Mouse (Mus musculus) intestine, embryonic 14.5 days (tissue): ENCODE measurements at regions not wholly inside any gene's neighbourhood (a gene's known extent, or its start where the extent isn't known, plus 50 kb on each side); places are given as distances from the start of the nearest gene placed in this dataset.

Experiments
- ATAC-seq: fragments of 200-750 bp; cut with Nextera tagmentation; replicated peaks from 2 replicates; pipeline ENCODE4 v1.8.0; 2017; ENCODE audit warnings: low read depth, moderate number of reproducible peaks, moderate TSS enrichment, moderate library complexity; ENCODE audit not compliant: low FRiP score, low TSS enrichment
- DNase-seq: peaks from one replicate; pipeline ENCODE4 v3.0.0-alpha.2; 2018; ENCODE audit warnings: low spot score
- H3K27ac ChIP-seq: fragments of 300-500 bp; sonication (generic); 2 replicates; pipeline ENCODE4 v1.5.1; 2014; ENCODE audit warnings: low read depth, mild to moderate bottlenecking, control low read depth
- H3K27me3 ChIP-seq: fragments of 300-500 bp; sonication (generic); replicated peaks from 2 replicates; pipeline ENCODE4 v1.6.1; 2014; ENCODE audit warnings: low read length, control low read depth; ENCODE audit not compliant: control insufficient read depth, insufficient read depth
- H3K36me3 ChIP-seq: fragments of 300-500 bp; sonication (generic); 2 replicates; pipeline ENCODE4 v1.6.1; 2014; ENCODE audit warnings: low read length, control low read depth; ENCODE audit not compliant: control insufficient read depth, insufficient read depth
- H3K4me1 ChIP-seq: fragments of 300-500 bp; sonication (generic); replicated peaks from 2 replicates; pipeline ENCODE4 v1.6.1; 2014; ENCODE audit warnings: low read length, control low read depth, mixed read lengths; ENCODE audit not compliant: control insufficient read depth, insufficient read depth
- H3K4me2 ChIP-seq: fragments of 300-500 bp; sonication (generic); 2 replicates; pipeline ENCODE4 v1.6.1; 2014; ENCODE audit warnings: low read length
- H3K4me3 ChIP-seq: fragments of 300-500 bp; sonication (generic); 2 replicates; pipeline ENCODE4 v1.5.1; 2014; ENCODE audit warnings: low read depth, low read length, control low read depth, mixed read lengths
- H3K9ac ChIP-seq: fragments of 300-500 bp; sonication (generic); 2 replicates; pipeline ENCODE4 v1.6.1; 2014; ENCODE audit warnings: mild to moderate bottlenecking, low read length
- H3K9me3 ChIP-seq: fragments of 300-500 bp; sonication (generic); 2 replicates; pipeline ENCODE4 v1.6.1; 2016; ENCODE audit warnings: low read length, control low read depth; ENCODE audit not compliant: control insufficient read depth
- WGBS: fragments of 180-500 bp; shearing (Covaris S2); extraction: QIAGEN DNeasy Blood & Tissue Kit; methylation state at CpG from one replicate; pipeline ENCODE4 v1.1.7; 2014; 5-methylcytosine and 5-hydroxymethylcytosine counted together

- 84% methylated on average over 5 of the region's 5 CpGs for WGBS
- Histone ChIP-seq H3K4me3 (no peak overlapping the region), H3K27ac (no peak overlapping the region), H3K27me3 (no peaks in the 10 kb centered on the region), H3K4me2 (no peak overlapping the region), H3K9ac (no peak overlapping the region), H3K4me1 (no peaks in the 10 kb centered on the region), H3K9me3 (no peaks in the 10 kb centered on the region), H3K36me3 (no peaks in the 10 kb centered on the region)
- ATAC-seq (no peak), DNase-seq (no peak)
These were observed 179.5 kb downstream of the Ets1 start for GRCm38 (mm10) chr9:32815473-32815872.

GRCm38 (mm10) chr9:32816649-32817425 is 180.8 kb downstream of the Ets1 start:
- H3K27ac ChIP-seq: no peak overlapping the region
- no peaks in the 10 kb centered on the region for H3K9me3 ChIP-seq

DNA sequence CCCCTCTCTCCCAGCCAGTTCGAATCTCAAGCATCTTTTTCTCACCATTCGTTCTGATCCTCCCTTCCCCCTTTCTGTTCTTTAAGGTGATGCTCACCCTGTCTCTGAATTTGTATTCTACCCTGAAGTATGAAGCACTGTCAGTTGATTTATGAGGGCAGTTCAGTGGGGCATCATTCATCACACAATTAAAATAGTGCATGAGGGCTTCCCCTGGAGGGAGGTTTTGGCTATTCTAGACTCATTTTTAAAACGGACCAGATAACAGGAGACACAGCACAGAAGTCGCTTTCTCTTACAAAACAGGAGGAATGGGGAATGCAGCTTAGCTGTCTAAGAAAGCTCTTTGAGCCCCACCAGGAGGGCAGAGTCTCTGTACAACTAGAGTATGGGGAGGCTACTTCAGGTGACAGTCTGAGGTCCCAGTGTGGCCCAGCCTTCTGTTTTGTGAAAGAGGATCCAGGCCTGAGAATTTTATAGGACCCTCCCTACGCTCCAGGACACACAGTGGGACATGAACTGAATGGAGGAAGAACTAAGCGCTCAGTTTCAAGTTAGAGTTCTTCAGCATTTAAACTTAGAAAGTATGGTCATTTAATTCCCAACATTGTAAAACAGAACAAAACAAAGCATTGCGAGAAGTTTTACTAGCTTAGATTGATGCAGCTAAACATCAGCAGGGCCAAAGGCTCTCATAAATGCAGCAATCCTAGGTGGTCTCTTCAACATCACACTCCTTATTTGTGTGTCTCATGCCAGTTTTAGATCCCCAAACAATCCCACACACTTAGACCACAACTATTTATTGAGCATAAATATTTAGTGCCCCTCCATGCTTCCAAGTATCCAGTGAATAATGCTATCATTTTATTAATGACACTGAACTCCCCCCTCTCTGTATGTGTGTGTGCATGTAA is 181.7 kb downstream of the Ets1 start:
- Histone ChIP-seq H3K36me3 (no peaks in the 10 kb centered on the region), H3K4me2 (no peak overlapping the region), H3K4me1 (no peaks in the 10 kb centered on the region), H3K27me3 (no peaks in the 10 kb centered on the region), H3K4me3 (no peak overlapping the region), H3K9ac (no peak overlapping the region), H3K9me3 (no peaks in the 10 kb centered on the region), H3K27ac (no peak overlapping the region)
- ATAC-seq (no peak), DNase-seq (no peak)
- 53% methylated on average over 7 of the region's 7 CpGs for WGBS

More at GRCm38 (mm10) chr9:32816649-32817425, 180.8 kb downstream of the Ets1 start:
- Histone ChIP-seq H3K4me2 (no peak overlapping the region), H3K27me3 (no peaks in the 10 kb centered on the region), H3K9ac (no peak overlapping the region), H3K4me1 (no peaks in the 10 kb centered on the region), H3K36me3 (no peaks in the 10 kb centered on the region), H3K4me3 (no peak overlapping the region)
- 69% methylated on average over 9 of the region's 9 CpGs for WGBS
- DNase-seq (no peak), ATAC-seq (no peak)

- no peak overlapping the region; the same call in 1 of the 2 replicates for H3K4me2 ChIP-seq
- no peaks in the 10 kb centered on the region for H3K9me3 ChIP-seq
- no peaks in the 10 kb centered on the region for H3K27me3 ChIP-seq
- 20% methylated on average over 8 of the region's 8 CpGs for WGBS
- ATAC-seq: peak; percentile 64; the same call in 1 of the 2 replicates
- H3K36me3 ChIP-seq: no peaks in the 10 kb centered on the region
- H3K4me3 ChIP-seq: no peak overlapping the region
- peak; percentile 65 for DNase-seq
- no peak overlapping the region for H3K9ac ChIP-seq
- peaks cover 3% of the 10 kb centered on the region; the same call in 1 of the 2 replicates for H3K4me1 ChIP-seq
- H3K27ac ChIP-seq: peak overlapping the region; percentile 14; the same call in 1 of the 2 replicates
These were observed 187.6 kb downstream of the Ets1 start for GRCm38 (mm10) chr9:32823439-32824133.

GRCm38 (mm10) chr9:32824134-32824531 is 188.1 kb downstream of the Ets1 start:
- Histone ChIP-seq H3K4me2 (peak overlapping the region; percentile 1; the same call in 1 of the 2 replicates), H3K9ac (no peak overlapping the region), H3K36me3 (no peaks in the 10 kb centered on the region), H3K9me3 (no peaks in the 10 kb centered on the region), H3K27me3 (no peaks in the 10 kb centered on the region), H3K27ac (peak overlapping the region; percentile 54; the same call in 1 of the 2 replicates), H3K4me1 (peaks cover 3% of the 10 kb centered on the region; the same call in 1 of the 2 replicates), H3K4me3 (no peak overlapping the region)
- no peak for DNase-seq
- WGBS: 24% methylated on average over 6 of the region's 6 CpGs
- ATAC-seq: no peak

DNA sequence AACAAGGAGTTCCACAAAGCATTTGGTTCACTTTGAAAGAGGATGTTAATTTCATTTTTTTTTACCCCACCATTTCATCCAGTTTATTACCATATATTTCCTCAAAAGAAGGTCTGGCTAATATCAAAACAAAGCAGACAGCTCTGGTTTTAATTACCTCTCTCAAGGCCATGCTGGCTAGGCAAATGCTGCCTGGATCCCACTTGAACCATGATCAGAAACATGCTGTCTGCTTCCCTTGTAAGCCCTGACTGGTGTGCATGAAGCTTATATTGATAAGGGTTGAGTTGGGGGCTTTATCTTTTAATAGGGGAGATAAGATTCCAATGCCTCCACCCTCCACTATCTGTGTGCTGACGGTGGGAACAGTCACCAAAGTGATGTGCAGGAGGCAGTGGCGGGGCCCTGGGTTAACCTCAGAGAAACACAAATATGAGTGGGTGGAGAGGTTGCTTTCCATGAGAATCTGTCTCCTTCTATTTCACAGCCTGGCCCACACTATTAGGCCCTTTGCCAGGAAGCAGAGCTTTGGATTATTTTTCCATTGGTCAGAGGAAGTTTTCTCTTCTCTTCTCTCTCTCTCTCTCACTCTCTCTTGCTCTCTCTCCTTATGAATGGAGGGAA is 194.4 kb downstream of the Ets1 start:
- H3K27ac ChIP-seq: peak overlapping the region; percentile 55; the same call in 1 of the 2 replicates
- H3K4me3 ChIP-seq: no peak overlapping the region
- DNase-seq (no peak), ATAC-seq (peak; percentile 72; the same call in 1 of the 2 replicates)
- no peaks in the 10 kb centered on the region for H3K36me3 ChIP-seq
- H3K4me1 ChIP-seq: peaks cover 10% of the 10 kb centered on the region
- H3K9ac ChIP-seq: no peak overlapping the region
- WGBS: 11% methylated on average over 2 of the region's 2 CpGs
- no peak overlapping the region for H3K4me2 ChIP-seq
- H3K9me3 ChIP-seq: no peaks in the 10 kb centered on the region
- H3K27me3 ChIP-seq: no peaks in the 10 kb centered on the region

GRCm38 (mm10) chr9:32833373-32833772 is 197.4 kb downstream of the Ets1 start:
- no peaks in the 10 kb centered on the region for H3K27me3 ChIP-seq
- H3K9ac ChIP-seq: no peak overlapping the region
- DNase-seq (no peak), ATAC-seq (no peak)
- 88% methylated on average over 8 of the region's 8 CpGs for WGBS
- no peak overlapping the region for H3K27ac ChIP-seq
- no peak overlapping the region for H3K4me2 ChIP-seq
- no peaks in the 10 kb centered on the region for H3K9me3 ChIP-seq
- H3K4me3 ChIP-seq: no peak overlapping the region
- peaks cover 18% of the 10 kb centered on the region for H3K4me1 ChIP-seq
- no peaks in the 10 kb centered on the region for H3K36me3 ChIP-seq
